7 mouse cellular contexts compared by ENCODE assay signal in genomic region chr8:109185558-109186198, GRCm38 (mm10).
A peak's percentile ranks its signal among the peaks of the same experiment; 100 is the strongest.
DNase-seq lines count a peak whose midpoint lies in the region; ATAC-seq lines count a peak whose summit lies in the region.

No protein-coding gene starts in this region.

- peak overlapping the region; percentile 27; the same call in 1 of the 2 replicates for H3K4me2 ChIP-seq in embryonic facial prominence, embryonic 11.5 days (ENCODE audit: low read depth, low read length)
- H3K4me2 ChIP-seq in limb, embryonic 11.5 days (ENCODE audit: low read depth, severe bottlenecking): no peak overlapping the region
- peak overlapping the region; percentile 30 for H3K4me2 ChIP-seq in midbrain, embryonic 16.5 days (ENCODE audit: low read length)

- H3K27me3 ChIP-seq in embryonic facial prominence, embryonic 11.5 days (ENCODE audit: control insufficient read depth, insufficient read depth, low read length): no peaks in the 10 kb centered on the region
- H3K27me3 ChIP-seq in limb, embryonic 11.5 days (ENCODE audit: control insufficient read depth, insufficient read depth, low read length): no peaks in the 10 kb centered on the region
- no peaks in the 10 kb centered on the region for H3K27me3 ChIP-seq in midbrain, embryonic 16.5 days (ENCODE audit: control insufficient read depth, insufficient read depth, low read depth, low read length)

- H3K4me3 ChIP-seq in embryonic facial prominence, embryonic 11.5 days (ENCODE audit: low read depth, low read length): no peak overlapping the region; the same call in 1 of the 2 replicates
- no peak overlapping the region for H3K4me3 ChIP-seq in limb, embryonic 11.5 days (ENCODE audit: low read depth, low read length)
- peak overlapping the region; percentile 5; the same call in 1 of the 2 replicates for H3K4me3 ChIP-seq in midbrain, embryonic 16.5 days (ENCODE audit: low read depth, low read length)

- H3K4me1 ChIP-seq in embryonic facial prominence, embryonic 11.5 days (ENCODE audit: control insufficient read depth, insufficient read depth, low read length): no peaks in the 10 kb centered on the region
- no peaks in the 10 kb centered on the region for H3K4me1 ChIP-seq in limb, embryonic 11.5 days (ENCODE audit: control insufficient read depth, insufficient read depth, low read length)
- peaks cover 39% of the 10 kb centered on the region for H3K4me1 ChIP-seq in midbrain, embryonic 16.5 days (ENCODE audit: control insufficient read depth, insufficient read depth, low read length)

- 29% methylated on average over 10 of the region's 10 CpGs for WGBS in embryonic facial prominence, embryonic 11.5 days
- 30% methylated on average over 10 of the region's 10 CpGs for WGBS in limb, embryonic 11.5 days
- WGBS in midbrain, embryonic 16.5 days: 26% methylated on average over 10 of the region's 10 CpGs

- no peaks in the 10 kb centered on the region for H3K9me3 ChIP-seq in embryonic facial prominence, embryonic 11.5 days (replicated peaks; ENCODE audit: control insufficient read depth, low read length)
- H3K9me3 ChIP-seq in limb, embryonic 11.5 days (ENCODE audit: control insufficient read depth, low read length): no peaks in the 10 kb centered on the region
- no peaks in the 10 kb centered on the region for H3K9me3 ChIP-seq in midbrain, embryonic 16.5 days (replicated peaks; ENCODE audit: control insufficient read depth, low read length, poor library complexity, severe bottlenecking)

- peak overlapping the region; percentile 58 for H3K9ac ChIP-seq in embryonic facial prominence, embryonic 11.5 days (replicated peaks; ENCODE audit: low read length)
- no peak overlapping the region for H3K9ac ChIP-seq in limb, embryonic 11.5 days (ENCODE audit: low read length)
- peak overlapping the region; percentile 32; the same call in 1 of the 2 replicates for H3K9ac ChIP-seq in midbrain, embryonic 16.5 days (ENCODE audit: low read depth, low read length)

- 0 out of 2 replicates have a peak overlapping the region, but pooled peaks have one; percentile 20 for H3K27ac ChIP-seq in embryonic facial prominence, embryonic 11.5 days (replicated peaks; ENCODE audit: low read depth, low read length)
- H3K27ac ChIP-seq in limb, embryonic 11.5 days (replicated peaks; ENCODE audit: low read depth, low read length): no peak overlapping the region
- H3K27ac ChIP-seq in midbrain, embryonic 16.5 days (ENCODE audit: low read length): peak overlapping the region; percentile 81

- peak; percentile 82 for ATAC-seq in embryonic facial prominence, embryonic 11.5 days (replicated peaks; ENCODE audit: insufficient number of reproducible peaks, low FRiP score, low TSS enrichment, low read depth)
- 0 out of 2 replicates have a peak, but pooled peaks have one; percentile 67 for ATAC-seq in limb, embryonic 11.5 days (ENCODE audit: insufficient number of reproducible peaks, low FRiP score, low TSS enrichment, low read depth)
- ATAC-seq in midbrain, embryonic 16.5 days: peak; percentile 78

- no peaks in the 10 kb centered on the region for H3K36me3 ChIP-seq in embryonic facial prominence, embryonic 11.5 days (replicated peaks; ENCODE audit: control insufficient read depth, insufficient read depth, low read depth, low read length)
- no peaks in the 10 kb centered on the region for H3K36me3 ChIP-seq in limb, embryonic 11.5 days (ENCODE audit: control insufficient read depth, insufficient read depth, low read length)
- H3K36me3 ChIP-seq in midbrain, embryonic 16.5 days (ENCODE audit: control insufficient read depth, insufficient read depth, low read length): no peaks in the 10 kb centered on the region

- DNase-seq in adrenal gland, adult 2 months: peak; percentile 82
- peak; percentile 84 for DNase-seq in embryonic facial prominence, embryonic 11.5 days (ENCODE audit: low spot score)
- DNase-seq in heart, adult 9 months (ENCODE audit: low spot score in 2 of 2): peak; percentile 4 to 39
- DNase-seq in kidney, adult 9 months: peak; percentile 44
- DNase-seq in limb, embryonic 11.5 days (ENCODE audit: low spot score): peak; percentile 87
- peak; percentile 72 for DNase-seq in testis, postnatal 10 days (ENCODE audit: low spot score)

Comparison
In these comparisons a context has a peak if more than half of its experiments do, and no peak if none do; other contexts are left out.
1. DNase-seq: peak in every context shown above with its lines; median percentile 87 in limb, embryonic 11.5 days; 84 in embryonic facial prominence, embryonic 11.5 days; 82 in adrenal gland, adult 2 months; 72 in testis, postnatal 10 days; 44 in kidney, adult 9 months; 22 in heart, adult 9 months.